Mouse (Mus musculus) heart, embryonic 15.5 days (tissue): ENCODE measurements around the gene 4933406M09Rik. TPM values are rescaled to one million over a fixed set of nuclear protein-coding genes. Genes with fewer than 3 reads are reported as not detected.

Experiments used
- ATAC-seq: fragments of 200-750 bp; cut with Nextera tagmentation; replicated peaks from 2 replicates; pipeline ENCODE4 v1.8.0; 2017; ENCODE audit warnings: low read depth, moderate TSS enrichment; ENCODE audit not compliant: insufficient number of reproducible peaks, insufficient read depth, low FRiP score
- H3K27ac ChIP-seq: fragments of 300-500 bp; sonication (generic); 2 replicates; pipeline ENCODE4 v1.5.1; 2015; ENCODE audit warnings: mild to moderate bottlenecking, inconsistent platforms
- H3K27me3 ChIP-seq: fragments of 300-500 bp; sonication (generic); 2 replicates; pipeline ENCODE4 v1.6.1; 2015; ENCODE audit warnings: inconsistent platforms
- H3K36me3 ChIP-seq: fragments of 300-500 bp; sonication (generic); 2 replicates; pipeline ENCODE4 v1.6.1; 2015; ENCODE audit warnings: mild to moderate bottlenecking, inconsistent platforms
- H3K4me1 ChIP-seq: fragments of 300-500 bp; sonication (generic); replicated peaks from 2 replicates; pipeline ENCODE4 v1.6.1; 2015; ENCODE audit warnings: inconsistent platforms
- H3K4me2 ChIP-seq: fragments of 300-500 bp; sonication (generic); 2 replicates; pipeline ENCODE4 v1.6.1; 2015; ENCODE audit warnings: inconsistent platforms, mild to moderate bottlenecking, moderate library complexity
- H3K4me3 ChIP-seq: fragments of 300-500 bp; sonication (generic); 2 replicates; pipeline ENCODE4 v1.5.1; 2015; ENCODE audit warnings: mild to moderate bottlenecking, inconsistent platforms
- H3K9ac ChIP-seq: fragments of 300-500 bp; sonication (generic); 2 replicates; pipeline ENCODE4 v1.6.1; 2015; ENCODE audit warnings: mild to moderate bottlenecking, inconsistent platforms
- H3K9me3 ChIP-seq: fragments of 300-500 bp; sonication (generic); replicated peaks from 2 replicates; pipeline ENCODE4 v1.6.1; 2016; ENCODE audit warnings: inconsistent platforms
- WGBS: fragments of 180-500 bp; shearing (Covaris S2); methylation state at CpG from one replicate; pipeline ENCODE4 v1.1.7; 2015; ENCODE audit warnings: mixed read lengths; 5-methylcytosine and 5-hydroxymethylcytosine counted together
- polyA plus RNA-seq: library from polyadenylated mRNA; unstranded; fragments of >200 nt; fragmentation: Nextera tagmentation; extraction: Ambion mirVana; gene quantifications from 2 replicates; pipeline ENCODE4 v1.2.1, GENCODE M21; 2015

Gene 4933406M09Rik
- polyA plus RNA-seq, 1 experiment from 2014 or later: not detected

GRCm38 (mm10) chr1:134414038-134414437, 28.3 kb downstream of the 4933406M09Rik start:
- no peaks in the 10 kb centered on the region for H3K9me3 ChIP-seq
- H3K27ac ChIP-seq: peak overlapping the region; percentile 94
- H3K27me3 ChIP-seq: no peaks in the 10 kb centered on the region
- WGBS: 43% methylated on average over 2 of the region's 2 CpGs
- peak overlapping the region; percentile 66 for H3K4me2 ChIP-seq
- peaks cover 23% of the 10 kb centered on the region for H3K36me3 ChIP-seq
- H3K4me3 ChIP-seq: no peak overlapping the region
- peaks cover 38% of the 10 kb centered on the region for H3K4me1 ChIP-seq
- 0 out of 2 replicates have a peak overlapping the region, but pooled peaks have one; percentile 42 for H3K9ac ChIP-seq
- no peak for ATAC-seq

DNA sequence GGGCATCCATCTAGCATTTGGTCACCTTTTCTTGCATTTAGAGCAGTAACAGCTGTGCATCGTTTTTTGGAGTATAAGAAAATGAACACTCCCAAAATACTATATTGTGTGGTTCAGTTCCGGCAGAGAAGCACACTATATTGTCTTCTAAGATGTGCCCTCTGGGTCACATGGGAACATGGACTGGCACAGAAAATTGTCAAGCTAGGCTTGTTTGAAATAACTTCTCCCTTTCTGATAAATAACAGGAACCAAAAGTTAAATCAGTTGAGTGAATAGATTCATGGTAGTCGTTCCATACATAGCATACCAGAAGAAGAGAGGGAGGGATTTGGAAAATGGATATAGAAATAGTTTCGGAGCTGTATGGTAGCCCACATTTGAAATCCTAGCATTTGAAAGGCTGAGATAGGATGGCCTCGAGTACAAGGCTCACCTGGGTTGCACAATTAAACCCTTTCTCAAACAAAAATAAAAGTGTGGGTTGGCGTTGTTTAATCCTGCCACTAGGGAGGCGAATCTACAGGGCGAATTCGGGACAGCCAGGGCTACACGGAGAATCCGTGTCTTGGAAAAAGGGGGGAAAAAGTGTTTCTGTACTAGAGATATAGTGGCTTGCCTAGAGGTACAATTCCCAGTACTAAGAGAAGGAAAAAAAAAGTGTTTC, 28.9 kb downstream of the 4933406M09Rik start:
- Histone ChIP-seq H3K9me3 (no peaks in the 10 kb centered on the region), H3K27ac (peak overlapping the region; percentile 94), H3K4me2 (peak overlapping the region; percentile 66), H3K36me3 (peaks cover 17% of the 10 kb centered on the region), H3K4me1 (peaks cover 44% of the 10 kb centered on the region), H3K4me3 (peak overlapping the region; percentile 86), H3K9ac (peak overlapping the region; percentile 42), H3K27me3 (no peaks in the 10 kb centered on the region)
- 12% methylated on average over 11 of the region's 11 CpGs for WGBS
- ATAC-seq: no peak

- H3K4me2 ChIP-seq: peak within 1 kb of the TSS; percentile 70
- peaks cover 10% of the 10 kb centered on the region for H3K36me3 ChIP-seq
- peak; percentile 99 for ATAC-seq
- peaks cover 46% of the 10 kb centered on the region for H3K4me1 ChIP-seq
- H3K9me3 ChIP-seq: no peaks in the 10 kb centered on the region
- H3K27me3 ChIP-seq: no peaks in the 10 kb centered on the region
- peak within 1 kb of the TSS; percentile 94 for H3K27ac ChIP-seq
- WGBS: under 1% methylated on average over 75 of the region's 77 CpGs
- H3K9ac ChIP-seq: peak within 1 kb of the TSS; percentile 91
- H3K4me3 ChIP-seq: peak within 1 kb of the TSS; percentile 86
These were observed 29.6 kb downstream of the 4933406M09Rik start, which contains the start of gene Adipor1 for GRCm38 (mm10) chr1:134415168-134415831. Gene Adipor1, plus strand, starts transcription at chr1:134415378.

- peaks cover 8% of the 10 kb centered on the region; the same call in 1 of the 2 replicates for H3K36me3 ChIP-seq
- H3K4me2 ChIP-seq: peak overlapping the region; percentile 6; the same call in 1 of the 2 replicates
- H3K4me3 ChIP-seq: no peak overlapping the region
- H3K9ac ChIP-seq: no peak overlapping the region
- no peaks in the 10 kb centered on the region for H3K9me3 ChIP-seq
- peaks cover 57% of the 10 kb centered on the region for H3K4me1 ChIP-seq
- ATAC-seq: no peak
- WGBS: 47% methylated on average over 2 of the region's 2 CpGs
- peak overlapping the region; percentile 41 for H3K27ac ChIP-seq
- no peaks in the 10 kb centered on the region for H3K27me3 ChIP-seq
These were observed 32.8 kb downstream of the 4933406M09Rik start for GRCm38 (mm10) chr1:134418414-134418975.

- H3K4me2 ChIP-seq: peak overlapping the region; percentile 6; the same call in 1 of the 2 replicates
- no peaks in the 10 kb centered on the region for H3K9me3 ChIP-seq
- no peaks in the 10 kb centered on the region for H3K27me3 ChIP-seq
- H3K4me1 ChIP-seq: peaks cover 54% of the 10 kb centered on the region
- peaks cover 14% of the 10 kb centered on the region for H3K36me3 ChIP-seq
- WGBS: 32% methylated on average over 1 of the region's 1 CpGs
- H3K4me3 ChIP-seq: no peak overlapping the region
- ATAC-seq: no peak
- H3K9ac ChIP-seq: no peak overlapping the region
- H3K27ac ChIP-seq: peak overlapping the region; percentile 41
These were observed 33.4 kb downstream of the 4933406M09Rik start for GRCm38 (mm10) chr1:134419176-134419575.

GRCm38 (mm10) chr1:134419751-134420458, 34.2 kb downstream of the 4933406M09Rik start:
- Histone ChIP-seq H3K9me3 (no peaks in the 10 kb centered on the region), H3K4me3 (no peak overlapping the region), H3K4me2 (no peak overlapping the region; the same call in 1 of the 2 replicates), H3K9ac (no peak overlapping the region), H3K4me1 (peaks cover 47% of the 10 kb centered on the region), H3K36me3 (peaks cover 22% of the 10 kb centered on the region), H3K27me3 (no peaks in the 10 kb centered on the region), H3K27ac (peak overlapping the region; percentile 41)
- ATAC-seq: no peak
- 33% methylated on average over 5 of the region's 5 CpGs for whole genome bisulfite sequencing

- Histone ChIP-seq H3K9me3 (no peaks in the 10 kb centered on the region), H3K4me1 (peaks cover 20% of the 10 kb centered on the region), H3K4me2 (no peak overlapping the region), H3K9ac (no peak overlapping the region), H3K27ac (no peak overlapping the region), H3K27me3 (no peaks in the 10 kb centered on the region), H3K36me3 (peaks cover 61% of the 10 kb centered on the region), H3K4me3 (no peak overlapping the region)
- ATAC-seq: no peak
- 69% methylated on average over 10 of the region's 10 CpGs for WGBS
These were observed 38.2 kb downstream of the 4933406M09Rik start for GRCm38 (mm10) chr1:134423911-134424310.

DNA sequence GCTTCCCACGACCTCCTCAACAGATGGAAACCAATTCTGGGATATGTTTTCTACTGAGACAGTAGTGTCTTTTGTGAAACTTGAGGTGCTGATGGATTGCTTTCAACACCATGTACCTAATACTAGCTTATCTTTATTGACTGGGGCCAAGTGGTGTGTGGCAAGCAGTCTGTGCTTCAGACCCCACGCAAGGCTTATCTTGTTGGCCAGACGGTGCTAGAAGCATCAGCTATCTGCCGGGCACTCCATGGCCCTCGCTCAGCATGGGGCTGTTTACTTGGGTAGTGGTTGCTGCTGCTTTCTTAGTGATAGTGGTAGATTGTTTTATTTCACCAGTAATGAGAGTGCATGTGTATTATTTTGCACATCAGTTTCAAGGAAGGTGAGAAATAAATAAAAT, 40.5 kb downstream of the 4933406M09Rik start:
- no peak overlapping the region for H3K9ac ChIP-seq
- WGBS: 26% methylated on average over 5 of the region's 5 CpGs
- peaks cover 81% of the 10 kb centered on the region for H3K36me3 ChIP-seq
- no peak overlapping the region for H3K4me3 ChIP-seq
- ATAC-seq: no peak
- no peak overlapping the region for H3K4me2 ChIP-seq
- H3K4me1 ChIP-seq: peaks cover 5% of the 10 kb centered on the region; the same call in 1 of the 2 replicates
- H3K27me3 ChIP-seq: no peaks in the 10 kb centered on the region
- no peak overlapping the region for H3K27ac ChIP-seq
- no peaks in the 10 kb centered on the region for H3K9me3 ChIP-seq

DNA sequence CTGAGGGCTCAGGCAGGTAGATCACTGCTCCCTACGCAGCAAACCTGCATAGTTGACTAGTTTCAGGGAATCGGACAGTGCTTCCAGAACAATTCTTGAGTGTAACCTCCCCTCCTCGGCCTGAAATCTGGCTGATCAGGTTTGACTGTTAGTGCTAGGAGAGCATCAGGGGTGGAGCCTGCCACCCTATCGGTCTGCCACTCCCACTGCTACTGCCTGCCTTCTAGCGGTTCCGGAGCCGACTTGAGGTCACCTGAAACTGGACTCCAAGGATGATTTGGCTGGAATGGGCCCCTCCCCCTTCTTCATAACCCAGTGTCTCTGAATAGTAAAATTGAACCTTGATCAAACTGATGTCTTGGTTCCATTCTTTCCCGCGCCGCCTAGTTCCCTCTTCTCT, 47.3 kb downstream of the 4933406M09Rik start:
- Histone ChIP-seq H3K27ac (no peak overlapping the region), H3K27me3 (no peaks in the 10 kb centered on the region), H3K36me3 (peaks cover 48% of the 10 kb centered on the region), H3K4me3 (no peak overlapping the region), H3K4me2 (no peak overlapping the region), H3K4me1 (no peaks in the 10 kb centered on the region), H3K9me3 (no peaks in the 10 kb centered on the region), H3K9ac (no peak overlapping the region)
- ATAC-seq: no peak
- WGBS: 76% methylated on average over 10 of the region's 10 CpGs

DNA sequence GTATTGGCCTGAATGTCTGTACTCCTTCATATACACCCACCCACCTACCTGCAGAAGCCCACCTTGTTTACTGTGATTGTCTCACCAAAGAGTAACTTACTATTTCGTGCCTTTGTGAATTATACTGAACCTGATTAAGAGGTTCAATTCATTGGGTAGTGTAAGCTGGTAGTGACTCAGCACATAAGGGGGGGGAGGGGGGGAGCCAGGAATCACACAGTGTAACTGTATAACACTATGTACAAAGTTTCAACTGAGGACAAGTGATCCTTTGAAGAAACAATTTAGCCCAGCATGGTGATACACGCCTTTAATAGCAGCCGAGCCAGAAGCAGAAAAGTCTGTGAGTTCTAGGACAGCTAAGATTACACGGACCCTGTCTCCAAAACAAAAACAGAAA, 47.7 kb downstream of the 4933406M09Rik start:
- Histone ChIP-seq H3K4me1 (no peaks in the 10 kb centered on the region), H3K27me3 (no peaks in the 10 kb centered on the region), H3K4me2 (no peak overlapping the region), H3K36me3 (peaks cover 43% of the 10 kb centered on the region), H3K9ac (no peak overlapping the region), H3K27ac (no peak overlapping the region), H3K4me3 (no peak overlapping the region), H3K9me3 (no peaks in the 10 kb centered on the region)
- no peak for ATAC-seq
- WGBS: 90% methylated on average over 4 of the region's 4 CpGs

DNA sequence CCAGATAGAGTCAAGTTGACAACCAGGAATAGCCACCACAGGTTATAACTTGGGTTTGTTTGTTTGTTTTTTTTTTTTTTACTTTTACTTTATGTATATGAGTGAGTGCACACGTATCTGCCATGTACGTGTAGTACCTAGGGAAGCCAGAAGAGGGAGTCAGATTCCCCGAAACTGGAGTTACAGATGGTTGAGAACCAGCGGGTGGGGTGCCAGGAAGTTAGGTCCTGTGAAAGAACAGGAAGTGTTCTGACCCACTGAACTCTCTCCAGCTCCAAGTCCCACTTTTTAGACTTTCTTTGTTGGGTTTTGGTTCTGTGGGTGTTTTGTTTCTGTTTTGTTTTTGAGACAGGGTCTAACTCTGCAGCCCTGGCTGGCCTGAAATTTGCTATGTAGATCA, 49.7 kb downstream of the 4933406M09Rik start:
- Histone ChIP-seq H3K27ac (no peak overlapping the region), H3K36me3 (peaks cover 26% of the 10 kb centered on the region), H3K9ac (no peak overlapping the region), H3K4me1 (no peaks in the 10 kb centered on the region), H3K4me2 (no peak overlapping the region), H3K4me3 (no peak overlapping the region), H3K9me3 (no peaks in the 10 kb centered on the region), H3K27me3 (no peaks in the 10 kb centered on the region)
- ATAC-seq: no peak
- 35% methylated on average over 4 of the region's 4 CpGs for WGBS
